Mouse (Mus musculus) liver, embryonic 15.5 days (tissue): ENCODE data around the gene Tada1. TPM values are rescaled to one million over a fixed set of nuclear protein-coding genes. Genes with fewer than 3 reads are reported as not detected.

ENCODE experiments used
- ATAC-seq: fragments of 200-750 bp; cut with Nextera tagmentation; 2 replicates; pipeline ENCODE4 v1.8.0; 2017; ENCODE audit warnings: moderate number of reproducible peaks, mild to moderate bottlenecking, moderate library complexity; ENCODE audit not compliant: insufficient read depth
- H3K27ac ChIP-seq: fragments of 300-500 bp; sonication (generic); replicated peaks from 2 replicates; pipeline ENCODE4 v1.5.1; 2015; ENCODE audit warnings: mild to moderate bottlenecking, inconsistent platforms
- H3K27me3 ChIP-seq: fragments of 300-500 bp; sonication (generic); 2 replicates; pipeline ENCODE4 v1.6.1; 2015; ENCODE audit warnings: mild to moderate bottlenecking, inconsistent platforms
- H3K36me3 ChIP-seq: fragments of 300-500 bp; sonication (generic); replicated peaks from 2 replicates; pipeline ENCODE4 v1.6.1; 2015; ENCODE audit warnings: moderate library complexity, mild to moderate bottlenecking, inconsistent platforms
- H3K4me1 ChIP-seq: fragments of 300-500 bp; sonication (generic); replicated peaks from 2 replicates; pipeline ENCODE4 v1.6.1; 2015; ENCODE audit warnings: inconsistent platforms
- H3K4me2 ChIP-seq: fragments of 300-500 bp; sonication (generic); 2 replicates; pipeline ENCODE4 v1.6.1; 2015; ENCODE audit warnings: moderate library complexity, mild to moderate bottlenecking, inconsistent platforms
- H3K4me3 ChIP-seq: fragments of 300-500 bp; sonication (generic); replicated peaks from 2 replicates; pipeline ENCODE4 v1.5.1; 2015; ENCODE audit warnings: mild to moderate bottlenecking, inconsistent platforms
- H3K9ac ChIP-seq: fragments of 300-500 bp; sonication (generic); 2 replicates; pipeline ENCODE4 v1.6.1; 2015; ENCODE audit warnings: moderate library complexity, mild to moderate bottlenecking, inconsistent platforms
- H3K9me3 ChIP-seq: fragments of 300-500 bp; sonication (generic); replicated peaks from 2 replicates; pipeline ENCODE4 v1.6.1; 2016; ENCODE audit warnings: inconsistent platforms
- WGBS: fragments of 180-500 bp; shearing (Covaris S2); methylation state at CpG from one replicate; pipeline ENCODE4 v1.1.7; 2015; ENCODE audit warnings: mixed read lengths; ENCODE audit not compliant: insufficient replicate concordance; 5-methylcytosine and 5-hydroxymethylcytosine counted together
- polyA plus RNA-seq: library from polyadenylated mRNA; unstranded; fragments of >200 nt; fragmentation: Nextera tagmentation; extraction: Ambion mirVana; gene quantifications from 2 replicates; pipeline ENCODE4 v1.2.1, GENCODE M21; 2015

Gene Tada1
- polyA plus RNA-seq, 1 experiment from 2014 or later: 20.5 TPM

GRCm38 (mm10) chr1:166360157-166360855 lies 18.6 kb upstream of the Tada1 start:
- Histone ChIP-seq H3K27me3 (no peaks in the 10 kb centered on the region), H3K4me1 (no peaks in the 10 kb centered on the region), H3K36me3 (no peaks in the 10 kb centered on the region), H3K27ac (no peak overlapping the region), H3K4me3 (no peak overlapping the region), H3K9ac (no peak overlapping the region), H3K9me3 (no peaks in the 10 kb centered on the region), H3K4me2 (no peak overlapping the region)
- ATAC-seq: no peak
- 20% methylated on average over 14 of the region's 14 CpGs for WGBS

GRCm38 (mm10) chr1:166360896-166361295 lies 18.0 kb upstream of the Tada1 start:
- no peak overlapping the region for H3K4me2 ChIP-seq
- ATAC-seq: no peak
- H3K36me3 ChIP-seq: no peaks in the 10 kb centered on the region
- no peak overlapping the region for H3K9ac ChIP-seq
- no peaks in the 10 kb centered on the region for H3K4me1 ChIP-seq
- H3K9me3 ChIP-seq: no peaks in the 10 kb centered on the region
- 50% methylated on average over 5 of the region's 5 CpGs for WGBS
- H3K27ac ChIP-seq: no peak overlapping the region
- H3K27me3 ChIP-seq: no peaks in the 10 kb centered on the region
- H3K4me3 ChIP-seq: no peak overlapping the region

GRCm38 (mm10) chr1:166361842-166362241 lies 17.1 kb upstream of the Tada1 start:
- H3K27me3 ChIP-seq: no peaks in the 10 kb centered on the region
- no peak overlapping the region for H3K4me3 ChIP-seq
- ATAC-seq: no peak
- H3K9ac ChIP-seq: no peak overlapping the region
- H3K4me1 ChIP-seq: no peaks in the 10 kb centered on the region
- H3K9me3 ChIP-seq: no peaks in the 10 kb centered on the region
- no peaks in the 10 kb centered on the region for H3K36me3 ChIP-seq
- WGBS: 39% methylated on average over 3 of the region's 3 CpGs
- no peak overlapping the region for H3K4me2 ChIP-seq
- no peak overlapping the region for H3K27ac ChIP-seq

- no peak for ATAC-seq
- Histone ChIP-seq H3K27ac (no peak overlapping the region), H3K27me3 (no peaks in the 10 kb centered on the region), H3K4me1 (no peaks in the 10 kb centered on the region), H3K36me3 (no peaks in the 10 kb centered on the region), H3K9me3 (no peaks in the 10 kb centered on the region), H3K4me2 (no peak overlapping the region), H3K4me3 (no peak overlapping the region), H3K9ac (no peak overlapping the region)
- 62% methylated on average over 3 of the region's 3 CpGs for WGBS
Observed at GRCm38 (mm10) chr1:166362659-166363058, 16.2 kb upstream of the Tada1 start.

- no peak overlapping the region for H3K4me2 ChIP-seq
- H3K27me3 ChIP-seq: no peaks in the 10 kb centered on the region
- no peaks in the 10 kb centered on the region for H3K9me3 ChIP-seq
- H3K36me3 ChIP-seq: no peaks in the 10 kb centered on the region
- no peaks in the 10 kb centered on the region for H3K4me1 ChIP-seq
- no peak overlapping the region for H3K27ac ChIP-seq
- no peak overlapping the region for H3K4me3 ChIP-seq
- ATAC-seq: no peak
- no peak overlapping the region for H3K9ac ChIP-seq
Observed at GRCm38 (mm10) chr1:166363122-166363521, 15.8 kb upstream of the Tada1 start.

GRCm38 (mm10) chr1:166377171-166377570 lies 1.7 kb upstream of the Tada1 start:
- peaks cover 2% of the 10 kb centered on the region; the same call in 1 of the 2 replicates for H3K36me3 ChIP-seq
- H3K27ac ChIP-seq: no peak overlapping the region
- ATAC-seq: no peak
- H3K4me3 ChIP-seq: no peak overlapping the region
- H3K4me2 ChIP-seq: no peak overlapping the region
- H3K9me3 ChIP-seq: no peaks in the 10 kb centered on the region
- no peak overlapping the region for H3K9ac ChIP-seq
- WGBS: 70% methylated on average over 6 of the region's 6 CpGs
- no peaks in the 10 kb centered on the region for H3K27me3 ChIP-seq
- H3K4me1 ChIP-seq: peaks cover 31% of the 10 kb centered on the region

- Histone ChIP-seq H3K36me3 (peaks cover 14% of the 10 kb centered on the region), H3K9ac (peak overlapping the region; percentile 95), H3K27me3 (no peaks in the 10 kb centered on the region), H3K4me2 (peak overlapping the region; percentile 95), H3K27ac (peak overlapping the region; percentile 87), H3K4me1 (peaks cover 31% of the 10 kb centered on the region), H3K4me3 (peak overlapping the region; percentile 89), H3K9me3 (no peaks in the 10 kb centered on the region)
- 8% methylated on average over 21 of the region's 21 CpGs for WGBS
- ATAC-seq: no peak
Observed at GRCm38 (mm10) chr1:166378431-166379012, 375 bp upstream of the Tada1 start.

- WGBS: under 1% methylated on average over 41 of the region's 41 CpGs
- Histone ChIP-seq H3K27me3 (no peaks in the 10 kb centered on the region), H3K4me2 (peak overlapping the region; percentile 95), H3K4me3 (peak overlapping the region; percentile 89), H3K4me1 (peaks cover 31% of the 10 kb centered on the region), H3K9ac (peak overlapping the region; percentile 95), H3K27ac (peak overlapping the region; percentile 87), H3K9me3 (no peaks in the 10 kb centered on the region), H3K36me3 (peaks cover 23% of the 10 kb centered on the region)
- peak; percentile 22 for ATAC-seq
Observed at GRCm38 (mm10) chr1:166379630-166380231, 834 bp downstream of the Tada1 start.

GRCm38 (mm10) chr1:166381336-166381735 lies 2.4 kb downstream of the Tada1 start:
- ATAC-seq: no peak
- no peaks in the 10 kb centered on the region for H3K9me3 ChIP-seq
- peak overlapping the region; percentile 95; the same call in 1 of the 2 replicates for H3K4me2 ChIP-seq
- no peak overlapping the region for H3K9ac ChIP-seq
- WGBS: 44% methylated on average over 10 of the region's 10 CpGs
- H3K27ac ChIP-seq: no peak overlapping the region
- no peak overlapping the region for H3K4me3 ChIP-seq
- no peaks in the 10 kb centered on the region for H3K27me3 ChIP-seq
- H3K4me1 ChIP-seq: peaks cover 31% of the 10 kb centered on the region
- peaks cover 38% of the 10 kb centered on the region for H3K36me3 ChIP-seq

GRCm38 (mm10) chr1:166381821-166382220 lies 2.9 kb downstream of the Tada1 start:
- H3K9ac ChIP-seq: no peak overlapping the region
- no peak overlapping the region for H3K4me3 ChIP-seq
- H3K27me3 ChIP-seq: no peaks in the 10 kb centered on the region
- H3K4me1 ChIP-seq: peaks cover 31% of the 10 kb centered on the region
- peaks cover 43% of the 10 kb centered on the region for H3K36me3 ChIP-seq
- H3K9me3 ChIP-seq: no peaks in the 10 kb centered on the region
- H3K4me2 ChIP-seq: 0 out of 2 replicates have a peak overlapping the region, but pooled peaks have one; percentile 95
- WGBS: 42% methylated on average over 5 of the region's 5 CpGs
- no peak for ATAC-seq
- no peak overlapping the region for H3K27ac ChIP-seq

GRCm38 (mm10) chr1:166382626-166383025 lies 3.7 kb downstream of the Tada1 start:
- Histone ChIP-seq H3K4me2 (no peak overlapping the region), H3K9me3 (no peaks in the 10 kb centered on the region), H3K4me3 (no peak overlapping the region), H3K9ac (no peak overlapping the region), H3K27ac (no peak overlapping the region), H3K27me3 (no peaks in the 10 kb centered on the region), H3K36me3 (peaks cover 51% of the 10 kb centered on the region), H3K4me1 (peaks cover 31% of the 10 kb centered on the region)
- ATAC-seq: no peak
- WGBS: 73% methylated on average over 4 of the region's 4 CpGs
